Mouse (Mus musculus) stomach, embryonic 15.5 days (tissue): ENCODE results near the gene Magoh. TPM values are rescaled to one million over a fixed set of nuclear protein-coding genes. Genes with fewer than 3 reads are reported as not detected.

ENCODE experiments used
- ATAC-seq: fragments of 200-750 bp; cut with Nextera tagmentation; 2 replicates; pipeline ENCODE4 v1.8.0; 2017; ENCODE audit warnings: low read depth, moderate number of reproducible peaks, moderate TSS enrichment; ENCODE audit not compliant: insufficient read depth, low FRiP score
- H3K27ac ChIP-seq: fragments of 300-500 bp; sonication (generic); 2 replicates; pipeline ENCODE4 v1.5.1; 2015; ENCODE audit warnings: mild to moderate bottlenecking, inconsistent platforms
- H3K27me3 ChIP-seq: fragments of 300-500 bp; sonication (generic); replicated peaks from 2 replicates; pipeline ENCODE4 v1.6.1; 2015; ENCODE audit warnings: inconsistent platforms
- H3K36me3 ChIP-seq: fragments of 300-500 bp; sonication (generic); 2 replicates; pipeline ENCODE4 v1.6.1; 2015; ENCODE audit warnings: inconsistent platforms
- H3K4me1 ChIP-seq: fragments of 300-500 bp; sonication (generic); 2 replicates; pipeline ENCODE4 v1.6.1; 2015; ENCODE audit warnings: inconsistent platforms
- H3K4me2 ChIP-seq: fragments of 300-500 bp; sonication (generic); 2 replicates; pipeline ENCODE4 v1.6.1; 2015; ENCODE audit warnings: mild to moderate bottlenecking, inconsistent platforms
- H3K4me3 ChIP-seq: fragments of 300-500 bp; sonication (generic); replicated peaks from 2 replicates; pipeline ENCODE4 v1.5.1; 2015; ENCODE audit warnings: inconsistent platforms
- H3K9ac ChIP-seq: fragments of 300-500 bp; sonication (generic); 2 replicates; pipeline ENCODE4 v1.6.1; 2015; ENCODE audit warnings: inconsistent platforms
- H3K9me3 ChIP-seq: fragments of 300-500 bp; sonication (generic); 2 replicates; pipeline ENCODE4 v1.6.1; 2016; ENCODE audit warnings: inconsistent platforms
- WGBS: fragments of 180-500 bp; shearing (Covaris S2); methylation state at CpG from one replicate; pipeline ENCODE4 v1.1.7; 2015; 5-methylcytosine and 5-hydroxymethylcytosine counted together
- polyA plus RNA-seq: library from polyadenylated mRNA; unstranded; fragments of >200 nt; fragmentation: Nextera tagmentation; extraction: Ambion mirVana; gene quantifications from 2 replicates; pipeline ENCODE4 v1.2.1, GENCODE M21; 2015

Magoh gene
- polyA plus RNA-seq, 1 experiment from 2014 or later = 181 TPM

- peaks cover 18% of the 10 kb centered on the region for H3K36me3 ChIP-seq
- no peaks in the 10 kb centered on the region for H3K27me3 ChIP-seq
- H3K4me2 ChIP-seq = no peak overlapping the region
- WGBS = 80% methylated on average over 2 of the region's 2 CpGs
- H3K9me3 ChIP-seq = no peaks in the 10 kb centered on the region
- peaks cover 7% of the 10 kb centered on the region for H3K4me1 ChIP-seq
- ATAC-seq = no peak
- no peak overlapping the region for H3K27ac ChIP-seq
- H3K9ac ChIP-seq = no peak overlapping the region
- no peak overlapping the region for H3K4me3 ChIP-seq
Observed at GRCm38 (mm10) chr4:107892663-107893062, 13.1 kb downstream of the Magoh start.

- Histone ChIP-seq H3K36me3 (peaks cover 23% of the 10 kb centered on the region; the same call in 1 of the 2 replicates), H3K4me3 (no peak overlapping the region), H3K4me1 (peaks cover 3% of the 10 kb centered on the region; the same call in 1 of the 2 replicates), H3K27ac (peak overlapping the region; percentile 44; the same call in 1 of the 2 replicates), H3K9ac (no peak overlapping the region), H3K9me3 (no peaks in the 10 kb centered on the region), H3K4me2 (no peak overlapping the region), H3K27me3 (no peaks in the 10 kb centered on the region)
- ATAC-seq = peak; percentile 62; the same call in 1 of the 2 replicates
- WGBS = 67% methylated on average over 5 of the region's 5 CpGs
Observed at GRCm38 (mm10) chr4:107899211-107899927, 19.8 kb downstream of the Magoh start.

- ATAC-seq = no peak
- H3K4me1 ChIP-seq = peaks cover 3% of the 10 kb centered on the region; the same call in 1 of the 2 replicates
- 87% methylated on average over 3 of the region's 3 CpGs for WGBS
- no peak overlapping the region for H3K9ac ChIP-seq
- H3K27me3 ChIP-seq = no peaks in the 10 kb centered on the region
- no peak overlapping the region for H3K4me2 ChIP-seq
- H3K9me3 ChIP-seq = no peaks in the 10 kb centered on the region
- H3K27ac ChIP-seq = peak overlapping the region; percentile 44; the same call in 1 of the 2 replicates
- no peak overlapping the region for H3K4me3 ChIP-seq
- peaks cover 23% of the 10 kb centered on the region for H3K36me3 ChIP-seq
Observed at GRCm38 (mm10) chr4:107900206-107900605, 20.7 kb downstream of the Magoh start.

- Histone ChIP-seq H3K4me3 (no peak overlapping the region), H3K9ac (no peak overlapping the region), H3K27me3 (no peaks in the 10 kb centered on the region), H3K4me2 (no peak overlapping the region), H3K27ac (no peak overlapping the region), H3K36me3 (peaks cover 43% of the 10 kb centered on the region), H3K4me1 (peaks cover 3% of the 10 kb centered on the region; the same call in 1 of the 2 replicates), H3K9me3 (no peaks in the 10 kb centered on the region)
- WGBS = 85% methylated on average over 10 of the region's 10 CpGs
- no peak for ATAC-seq
Observed at GRCm38 (mm10) chr4:107904252-107904651, 24.7 kb downstream of the Magoh start.

GRCm38 (mm10) chr4:107906561-107906960 is 27.0 kb downstream of the Magoh start:
- no peak overlapping the region for H3K27ac ChIP-seq
- no peak for ATAC-seq
- no peak overlapping the region for H3K4me3 ChIP-seq
- no peaks in the 10 kb centered on the region for H3K4me1 ChIP-seq
- H3K9ac ChIP-seq = no peak overlapping the region
- peaks cover 50% of the 10 kb centered on the region for H3K36me3 ChIP-seq
- H3K9me3 ChIP-seq = no peaks in the 10 kb centered on the region
- no peaks in the 10 kb centered on the region for H3K27me3 ChIP-seq
- no peak overlapping the region for H3K4me2 ChIP-seq
- WGBS = 87% methylated on average over 9 of the region's 9 CpGs

- Histone ChIP-seq H3K27ac (no peak overlapping the region), H3K27me3 (no peaks in the 10 kb centered on the region), H3K4me1 (no peaks in the 10 kb centered on the region), H3K9ac (no peak overlapping the region), H3K4me2 (no peak overlapping the region), H3K9me3 (no peaks in the 10 kb centered on the region), H3K36me3 (peaks cover 50% of the 10 kb centered on the region), H3K4me3 (no peak overlapping the region)
- no peak for ATAC-seq
- 83% methylated on average over 4 of the region's 4 CpGs for WGBS
Observed at GRCm38 (mm10) chr4:107910020-107910419, 30.5 kb downstream of the Magoh start.

GRCm38 (mm10) chr4:107920336-107920735 is 40.8 kb downstream of the Magoh start:
- H3K4me2 ChIP-seq = no peak overlapping the region
- peaks cover 7% of the 10 kb centered on the region for H3K4me1 ChIP-seq
- H3K9ac ChIP-seq = no peak overlapping the region
- WGBS = 82% methylated on average over 2 of the region's 2 CpGs
- no peak for ATAC-seq
- H3K36me3 ChIP-seq = no peaks in the 10 kb centered on the region
- no peaks in the 10 kb centered on the region for H3K9me3 ChIP-seq
- H3K27me3 ChIP-seq = no peaks in the 10 kb centered on the region
- H3K4me3 ChIP-seq = no peak overlapping the region
- no peak overlapping the region for H3K27ac ChIP-seq

- no peak overlapping the region for H3K9ac ChIP-seq
- 52% methylated on average over 8 of the region's 8 CpGs for WGBS
- H3K36me3 ChIP-seq = no peaks in the 10 kb centered on the region
- no peaks in the 10 kb centered on the region for H3K27me3 ChIP-seq
- peak overlapping the region; percentile 21; the same call in 1 of the 2 replicates for H3K27ac ChIP-seq
- no peaks in the 10 kb centered on the region for H3K9me3 ChIP-seq
- H3K4me3 ChIP-seq = no peak overlapping the region
- ATAC-seq = no peak
- peak overlapping the region; percentile 71; the same call in 1 of the 2 replicates for H3K4me2 ChIP-seq
- H3K4me1 ChIP-seq = peaks cover 7% of the 10 kb centered on the region
Observed at GRCm38 (mm10) chr4:107921152-107921695, 41.7 kb downstream of the Magoh start.

GRCm38 (mm10) chr4:107921952-107922351 is 42.4 kb downstream of the Magoh start:
- peaks cover 7% of the 10 kb centered on the region for H3K4me1 ChIP-seq
- ATAC-seq = peak; percentile 52
- 56% methylated on average over 4 of the region's 4 CpGs for WGBS
- H3K9me3 ChIP-seq = no peaks in the 10 kb centered on the region
- H3K9ac ChIP-seq = no peak overlapping the region
- peak overlapping the region; percentile 71 for H3K4me2 ChIP-seq
- peak overlapping the region; percentile 36; the same call in 1 of the 2 replicates for H3K27ac ChIP-seq
- no peaks in the 10 kb centered on the region for H3K36me3 ChIP-seq
- H3K4me3 ChIP-seq = peak overlapping the region; percentile 84
- no peaks in the 10 kb centered on the region for H3K27me3 ChIP-seq

- peak; percentile 94 for ATAC-seq
- no peaks in the 10 kb centered on the region for H3K36me3 ChIP-seq
- H3K4me2 ChIP-seq = peak within 1 kb of the TSS; percentile 71
- H3K4me1 ChIP-seq = peaks cover 7% of the 10 kb centered on the region
- under 1% methylated on average over 38 of the region's 38 CpGs for WGBS
- peak within 1 kb of the TSS; percentile 84 for H3K4me3 ChIP-seq
- H3K9ac ChIP-seq = peak within 1 kb of the TSS; percentile 81
- no peaks in the 10 kb centered on the region for H3K27me3 ChIP-seq
- H3K9me3 ChIP-seq = no peaks in the 10 kb centered on the region
- H3K27ac ChIP-seq = peak within 1 kb of the TSS; percentile 90
Observed at GRCm38 (mm10) chr4:107923145-107923802, 43.7 kb downstream of the Magoh start, which contains the start of gene Cpt2. Cpt2 (minus strand) TSS chr4:107923610.

- Histone ChIP-seq H3K27me3 (no peaks in the 10 kb centered on the region), H3K36me3 (no peaks in the 10 kb centered on the region), H3K4me2 (peak overlapping the region; percentile 71), H3K9ac (no peak overlapping the region), H3K4me1 (peaks cover 7% of the 10 kb centered on the region), H3K27ac (peak overlapping the region; percentile 52; the same call in 1 of the 2 replicates), H3K4me3 (peak overlapping the region; percentile 84), H3K9me3 (no peaks in the 10 kb centered on the region)
- no peak for ATAC-seq
- WGBS = 39% methylated on average over 7 of the region's 7 CpGs
Observed at GRCm38 (mm10) chr4:107923803-107924194, 44.2 kb downstream of the Magoh start.

- no peaks in the 10 kb centered on the region for H3K27me3 ChIP-seq
- WGBS = 60% methylated on average over 2 of the region's 2 CpGs
- no peak overlapping the region for H3K4me3 ChIP-seq
- no peaks in the 10 kb centered on the region for H3K9me3 ChIP-seq
- H3K27ac ChIP-seq = no peak overlapping the region
- no peak overlapping the region for H3K9ac ChIP-seq
- no peaks in the 10 kb centered on the region for H3K4me1 ChIP-seq
- ATAC-seq = no peak
- H3K36me3 ChIP-seq = no peaks in the 10 kb centered on the region
- H3K4me2 ChIP-seq = no peak overlapping the region
Observed at GRCm38 (mm10) chr4:107928269-107928668, 48.7 kb downstream of the Magoh start.
